Mouse (Mus musculus): ENCODE measurements around the gene Flt1.

DNA sequence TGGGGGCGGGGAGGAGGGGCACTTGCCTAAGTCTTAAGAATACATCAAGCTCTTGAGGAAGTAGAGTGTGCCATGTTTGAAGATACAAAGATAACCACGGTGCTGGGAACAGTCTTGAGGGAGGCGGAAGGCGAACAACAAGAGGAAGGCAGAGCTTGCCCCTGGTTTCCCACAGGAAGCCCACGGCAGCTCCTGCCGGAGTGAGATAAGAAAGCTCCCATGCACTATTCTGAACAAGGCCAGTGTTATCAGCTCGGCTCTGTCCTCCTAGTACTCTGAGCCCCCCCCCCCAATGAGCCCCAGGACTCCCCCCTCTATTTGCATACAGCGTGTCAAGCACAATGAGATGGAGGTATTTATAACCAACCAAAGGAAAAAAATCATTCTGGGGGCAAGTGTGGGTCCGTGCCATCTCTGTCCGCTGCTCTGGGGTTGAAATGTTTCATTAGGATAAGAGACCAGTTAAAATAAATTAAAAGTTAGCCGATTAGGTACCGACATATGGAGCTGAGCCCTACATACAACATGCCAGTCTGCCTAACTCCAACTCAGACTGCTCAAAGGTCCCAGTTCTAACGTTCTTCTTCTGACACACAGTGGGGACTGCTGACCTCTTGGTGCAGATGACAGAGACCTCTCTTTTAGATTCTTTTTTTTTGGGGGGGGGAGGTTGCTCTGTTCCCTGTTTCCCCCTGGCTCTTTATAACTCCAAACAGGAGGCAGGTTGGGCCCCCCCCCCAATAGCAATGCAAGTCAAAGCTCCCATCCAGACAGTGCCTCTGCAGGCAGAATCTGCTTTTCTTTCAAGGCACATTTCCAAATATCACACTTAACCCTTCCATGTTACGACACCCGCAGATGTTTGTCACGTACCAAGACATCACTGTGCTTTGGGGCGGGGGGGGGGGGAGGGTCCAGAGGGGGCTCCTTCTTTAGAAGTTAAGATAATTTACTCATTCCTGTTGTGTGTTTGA is 67.6 kb downstream of the Flt1 start:
- no peak for TF ChIP-seq CTCF (IDR thresholded peaks at IDR 0.05)
- peak; percentile 69 for TF ChIP-seq POLR2A (IDR thresholded peaks at IDR 0.05; ENCODE audit: insufficient read depth, low read depth, low read length)

Data from heart, adult 2 months (tissue).